Mouse (Mus musculus): ENCODE results near the gene Creb5.

Creb5 gene

GRCm38 (mm10) chr6:53698128-53698749 lies 411.2 kb downstream of the Creb5 start:
- DNase-seq (ENCODE audit: low read depth, low spot score) = no peak

- DNase-seq (ENCODE audit: low read depth, low spot score) = no peak
These were observed 417.4 kb downstream of the Creb5 start for GRCm38 (mm10) chr6:53704440-53704839.

- no peak for DNase-seq (ENCODE audit: low read depth, low spot score)
These were observed 419.7 kb downstream of the Creb5 start for GRCm38 (mm10) chr6:53706604-53707330.

GRCm38 (mm10) chr6:53707795-53708194 lies 420.7 kb downstream of the Creb5 start:
- no peak for DNase-seq (ENCODE audit: low read depth, low spot score)

- no peak for DNase-seq (ENCODE audit: low read depth, low spot score)
These were observed 422.8 kb downstream of the Creb5 start for GRCm38 (mm10) chr6:53709694-53710442.

GRCm38 (mm10) chr6:53710560-53710959 lies 423.5 kb downstream of the Creb5 start:
- DNase-seq (ENCODE audit: low read depth, low spot score) = no peak

- no peak for DNase-seq (ENCODE audit: low read depth, low spot score)
These were observed 426.1 kb downstream of the Creb5 start for GRCm38 (mm10) chr6:53713152-53713551.

GRCm38 (mm10) chr6:53714908-53715321 lies 427.8 kb downstream of the Creb5 start:
- DNase-seq (ENCODE audit: low read depth, low spot score) = no peak

GRCm38 (mm10) chr6:53716013-53716412 lies 428.9 kb downstream of the Creb5 start:
- no peak for DNase-seq (ENCODE audit: low read depth, low spot score)

- no peak for DNase-seq (ENCODE audit: low read depth, low spot score)
These were observed 432.9 kb downstream of the Creb5 start for GRCm38 (mm10) chr6:53720009-53720408.

GRCm38 (mm10) chr6:53721595-53721994 lies 434.5 kb downstream of the Creb5 start:
- DNase-seq (ENCODE audit: low read depth, low spot score) = peak; percentile 28

- no peak for DNase-seq (ENCODE audit: low read depth, low spot score)
These were observed 435.6 kb downstream of the Creb5 start for GRCm38 (mm10) chr6:53722694-53723093.

GRCm38 (mm10) chr6:53730487-53730886 lies 443.4 kb downstream of the Creb5 start:
- no peak for DNase-seq (ENCODE audit: low read depth, low spot score)

GRCm38 (mm10) chr6:53730996-53731485 lies 444.0 kb downstream of the Creb5 start:
- DNase-seq (ENCODE audit: low read depth, low spot score) = no peak

- DNase-seq (ENCODE audit: low read depth, low spot score) = no peak
These were observed 446.5 kb downstream of the Creb5 start for GRCm38 (mm10) chr6:53733546-53733945.

- no peak for DNase-seq (ENCODE audit: low read depth, low spot score)
These were observed 446.9 kb downstream of the Creb5 start for GRCm38 (mm10) chr6:53733999-53734398.

- DNase-seq (ENCODE audit: low read depth, low spot score) = no peak
These were observed 448.6 kb downstream of the Creb5 start for GRCm38 (mm10) chr6:53735696-53736095.

- no peak for DNase-seq (ENCODE audit: low read depth, low spot score)
These were observed 451.1 kb downstream of the Creb5 start for GRCm38 (mm10) chr6:53738206-53738605.

- no peak for DNase-seq (ENCODE audit: low read depth, low spot score)
These were observed 454.2 kb downstream of the Creb5 start for GRCm38 (mm10) chr6:53741222-53741621.
